Mouse (Mus musculus) liver, embryonic 16.5 days (tissue): ENCODE results near the gene Gabarapl2. TPM values are rescaled to one million over a fixed set of nuclear protein-coding genes. Genes with fewer than 3 reads are reported as not detected.

Source experiments
- ATAC-seq: fragments of 200-750 bp; cut with Nextera tagmentation; 2 replicates; pipeline ENCODE4 v1.8.0; 2017; ENCODE audit warnings: low read depth, mild to moderate bottlenecking, moderate number of reproducible peaks, moderate library complexity
- H3K27ac ChIP-seq: fragments of 300-500 bp; sonication (generic); 2 replicates; pipeline ENCODE4 v1.5.1; 2014; ENCODE audit warnings: mild to moderate bottlenecking, low read length
- H3K27me3 ChIP-seq: fragments of 300-500 bp; sonication (generic); 2 replicates; pipeline ENCODE4 v1.6.1; 2014; ENCODE audit warnings: low read depth, low read length, mixed read lengths; ENCODE audit not compliant: control insufficient read depth, insufficient read depth
- H3K36me3 ChIP-seq: fragments of 300-500 bp; sonication (generic); 2 replicates; pipeline ENCODE4 v1.6.1; 2014; ENCODE audit warnings: mild to moderate bottlenecking; ENCODE audit not compliant: control insufficient read depth, insufficient read depth
- H3K4me1 ChIP-seq: fragments of 300-500 bp; sonication (generic); 2 replicates; pipeline ENCODE4 v1.6.1; 2014; ENCODE audit warnings: low read depth, low read length, mixed read lengths; ENCODE audit not compliant: control insufficient read depth
- H3K4me2 ChIP-seq: fragments of 300-500 bp; sonication (generic); 2 replicates; pipeline ENCODE4 v1.6.1; 2014; ENCODE audit warnings: low read depth, low read length, mixed read lengths
- H3K4me3 ChIP-seq: fragments of 300-500 bp; sonication (generic); 2 replicates; pipeline ENCODE4 v1.5.1; 2014; ENCODE audit warnings: low read depth, mild to moderate bottlenecking, low read length
- H3K9ac ChIP-seq: fragments of 300-500 bp; sonication (generic); 2 replicates; pipeline ENCODE4 v1.6.1; 2014; ENCODE audit warnings: low read depth, low read length
- H3K9me3 ChIP-seq: fragments of 300-500 bp; sonication (generic); replicated peaks from 2 replicates; pipeline ENCODE4 v1.6.1; 2016; ENCODE audit warnings: low read length; ENCODE audit not compliant: control insufficient read depth
- WGBS: fragments of 180-500 bp; shearing (Covaris S2); extraction: QIAGEN DNeasy Blood & Tissue Kit; methylation state at CpG from one replicate; pipeline ENCODE4 v1.1.7; 2014; ENCODE audit not compliant: insufficient replicate concordance; 5-methylcytosine and 5-hydroxymethylcytosine counted together
- polyA plus RNA-seq: library from polyadenylated mRNA; unstranded; fragments of >200 nt; fragmentation: Nextera tagmentation; extraction: Ambion mirVana; gene quantifications from 2 replicates; pipeline ENCODE4 v1.2.1, GENCODE M21; 2015

Gabarapl2 gene
- polyA plus RNA-seq, 1 experiment from 2014 or later: 195 TPM

- Histone ChIP-seq H3K4me1 (no peaks in the 10 kb centered on the region), H3K4me2 (no peak overlapping the region), H3K27me3 (no peaks in the 10 kb centered on the region), H3K27ac (no peak overlapping the region), H3K9me3 (no peaks in the 10 kb centered on the region), H3K4me3 (no peak overlapping the region), H3K9ac (no peak overlapping the region), H3K36me3 (peaks cover 10% of the 10 kb centered on the region)
- 65% methylated on average over 15 of the region's 15 CpGs for WGBS
- no peak for ATAC-seq
Measured at GRCm38 (mm10) chr8:111960591-111961321, 20.3 kb downstream of the Gabarapl2 start.

- H3K9me3 ChIP-seq: no peaks in the 10 kb centered on the region
- WGBS: 70% methylated on average over 3 of the region's 3 CpGs
- H3K36me3 ChIP-seq: peaks cover 9% of the 10 kb centered on the region
Measured at GRCm38 (mm10) chr8:111961330-111961729, 20.8 kb downstream of the Gabarapl2 start.

GRCm38 (mm10) chr8:111962589-111962988, 22.1 kb downstream of the Gabarapl2 start:
- 56% methylated on average over 1 of the region's 1 CpGs for WGBS
- Histone ChIP-seq H3K4me2 (no peak overlapping the region), H3K4me3 (no peak overlapping the region), H3K27me3 (no peaks in the 10 kb centered on the region), H3K4me1 (no peaks in the 10 kb centered on the region), H3K9ac (no peak overlapping the region), H3K27ac (no peak overlapping the region), H3K9me3 (no peaks in the 10 kb centered on the region), H3K36me3 (no peaks in the 10 kb centered on the region; the same call in 1 of the 2 replicates)
- ATAC-seq: no peak

More at GRCm38 (mm10) chr8:111961330-111961729, 20.8 kb downstream of the Gabarapl2 start:
- no peak for ATAC-seq
- H3K27me3 ChIP-seq: no peaks in the 10 kb centered on the region
- no peak overlapping the region for H3K9ac ChIP-seq
- H3K4me3 ChIP-seq: no peak overlapping the region
- no peak overlapping the region for H3K4me2 ChIP-seq
- H3K27ac ChIP-seq: no peak overlapping the region
- H3K4me1 ChIP-seq: no peaks in the 10 kb centered on the region

- no peak overlapping the region for H3K4me2 ChIP-seq
- H3K9ac ChIP-seq: no peak overlapping the region
- H3K4me1 ChIP-seq: no peaks in the 10 kb centered on the region; the same call in 1 of the 2 replicates
- H3K27ac ChIP-seq: no peak overlapping the region
- H3K27me3 ChIP-seq: no peaks in the 10 kb centered on the region
- H3K36me3 ChIP-seq: no peaks in the 10 kb centered on the region; the same call in 1 of the 2 replicates
- no peaks in the 10 kb centered on the region for H3K9me3 ChIP-seq
- ATAC-seq: no peak
- WGBS: 78% methylated on average over 10 of the region's 10 CpGs
- no peak overlapping the region for H3K4me3 ChIP-seq
Measured at GRCm38 (mm10) chr8:111963091-111963490, 22.6 kb downstream of the Gabarapl2 start.

GRCm38 (mm10) chr8:111963546-111963945, 23.0 kb downstream of the Gabarapl2 start:
- no peaks in the 10 kb centered on the region; the same call in 1 of the 2 replicates for H3K4me1 ChIP-seq
- no peak overlapping the region for H3K9ac ChIP-seq
- no peak for ATAC-seq
- H3K36me3 ChIP-seq: no peaks in the 10 kb centered on the region; the same call in 1 of the 2 replicates
- no peak overlapping the region for H3K4me2 ChIP-seq
- no peaks in the 10 kb centered on the region for H3K27me3 ChIP-seq
- no peak overlapping the region for H3K4me3 ChIP-seq
- WGBS: 85% methylated on average over 4 of the region's 4 CpGs
- no peak overlapping the region for H3K27ac ChIP-seq
- no peaks in the 10 kb centered on the region for H3K9me3 ChIP-seq

DNA sequence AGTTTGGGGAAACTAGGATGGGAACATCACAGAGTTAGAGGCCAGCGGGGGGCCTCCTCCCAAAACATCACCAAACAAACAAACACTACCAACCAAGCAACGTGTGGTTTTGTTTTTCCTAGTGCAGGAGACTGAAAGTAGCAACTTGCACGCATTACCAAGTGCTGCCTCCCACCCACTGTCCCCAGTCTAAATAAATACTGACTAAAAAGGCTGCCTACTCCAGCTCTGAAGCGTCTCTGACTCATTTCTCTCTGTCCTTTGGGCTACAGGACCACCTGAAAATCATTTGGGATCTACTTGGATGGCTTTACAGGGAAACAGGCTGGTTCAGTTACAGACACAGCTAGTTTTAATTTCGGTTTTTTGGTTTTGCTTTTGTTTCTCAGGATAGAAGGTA, 23.8 kb downstream of the Gabarapl2 start:
- Histone ChIP-seq H3K9ac (no peak overlapping the region), H3K4me3 (no peak overlapping the region), H3K36me3 (no peaks in the 10 kb centered on the region; the same call in 1 of the 2 replicates), H3K4me1 (no peaks in the 10 kb centered on the region; the same call in 1 of the 2 replicates), H3K27ac (no peak overlapping the region), H3K27me3 (no peaks in the 10 kb centered on the region), H3K9me3 (no peaks in the 10 kb centered on the region), H3K4me2 (no peak overlapping the region)
- no peak for ATAC-seq
- WGBS: 58% methylated on average over 5 of the region's 5 CpGs

- Histone ChIP-seq H3K4me3 (no peak overlapping the region), H3K9ac (no peak overlapping the region), H3K27ac (no peak overlapping the region), H3K9me3 (no peaks in the 10 kb centered on the region), H3K4me1 (no peaks in the 10 kb centered on the region; the same call in 1 of the 2 replicates), H3K36me3 (no peaks in the 10 kb centered on the region), H3K27me3 (no peaks in the 10 kb centered on the region), H3K4me2 (no peak overlapping the region)
- WGBS: 65% methylated on average over 7 of the region's 7 CpGs
- ATAC-seq: no peak
Measured at GRCm38 (mm10) chr8:111964849-111965561, 24.5 kb downstream of the Gabarapl2 start.

DNA sequence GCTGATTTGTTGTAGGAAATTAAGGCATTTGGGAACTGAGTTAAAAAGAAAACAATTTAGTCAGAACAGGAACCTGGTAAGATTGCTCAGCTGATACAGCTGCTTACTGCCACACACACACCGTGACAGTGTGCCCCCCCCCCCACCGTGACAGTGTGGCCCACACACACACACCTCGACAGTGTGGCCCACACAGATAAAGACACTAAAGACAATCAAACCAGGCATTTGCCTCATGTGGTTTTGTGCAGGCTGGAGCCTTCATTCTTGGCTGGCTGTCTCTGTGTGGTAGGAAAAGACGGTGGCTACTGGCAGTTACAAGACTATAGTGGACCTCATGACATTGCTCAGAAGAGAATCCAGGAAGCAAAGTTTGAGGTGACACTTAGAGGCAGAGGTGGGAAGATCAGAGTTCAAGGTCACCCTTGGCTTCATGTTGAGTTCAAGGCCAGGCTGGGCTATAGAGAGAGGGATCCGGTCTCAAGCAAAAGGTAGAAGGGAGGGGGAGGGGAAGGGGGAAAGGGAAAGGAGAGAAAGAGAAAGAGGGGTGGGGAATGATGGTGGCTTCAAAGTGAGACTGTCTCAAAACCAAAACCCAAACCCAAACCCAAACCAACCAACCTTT, 26.9 kb downstream of the Gabarapl2 start:
- H3K4me1 ChIP-seq: no peaks in the 10 kb centered on the region; the same call in 1 of the 2 replicates
- no peak overlapping the region for H3K4me2 ChIP-seq
- ATAC-seq: peak; percentile 51
- no peak overlapping the region for H3K4me3 ChIP-seq
- H3K36me3 ChIP-seq: no peaks in the 10 kb centered on the region
- H3K9me3 ChIP-seq: no peaks in the 10 kb centered on the region
- H3K27me3 ChIP-seq: no peaks in the 10 kb centered on the region
- no peak overlapping the region for H3K9ac ChIP-seq
- H3K27ac ChIP-seq: no peak overlapping the region
- 27% methylated on average over 5 of the region's 5 CpGs for WGBS
